Mouse (Mus musculus) spleen, adult 2 months (tissue): Measurements from ENCODE around the gene Usp35.

Source experiments
- CTCF ChIP-seq: fragments of 200-500 bp; IDR thresholded peaks from 2 replicates; pipeline ENCODE4 v1.5.1; 2011; ENCODE audit warnings: mild to moderate bottlenecking, inconsistent platforms; ENCODE audit not compliant: insufficient read depth, insufficient read length, insufficient replicate concordance; ENCODE audit errors: extremely low read depth
- POLR2A ChIP-seq: fragments of 200-500 bp; IDR thresholded peaks from 2 replicates; pipeline ENCODE4 v1.6.1; 2011; ENCODE audit warnings: low read depth, low read length, inconsistent platforms

GRCm38 (mm10) chr7:97332667-97333041, 834 bp upstream of the Usp35 start:
- TF ChIP-seq POLR2A (no peak; the same call in 1 of the 2 replicates), CTCF (no peak)
